Mouse (Mus musculus): ENCODE data around the gene Ncapd3.

GRCm38 (mm10) chr9:27090801-27091775 is 61.1 kb downstream of the Ncapd3 start:
- TF ChIP-seq POLR2A (IDR thresholded peaks at IDR 0.05; ENCODE audit: extremely low read depth, insufficient read depth, low read length) (no peak), CTCF (IDR thresholded peaks at IDR 0.05; ENCODE audit: low read depth, low read length) (no peak)
